Mouse (Mus musculus) MEL (cell line): ENCODE data around the gene Pld4. TPM values are rescaled to one million over a fixed set of nuclear protein-coding genes. Genes with fewer than 3 reads are reported as not detected.
A peak's percentile ranks its signal among the peaks of the same experiment; 100 is the strongest.

ENCODE experiments used
- DNase-seq: peaks from one replicate; pipeline ENCODE4 v3.0.0; 2011; ENCODE audit warnings: low read depth, low spot score
- H3K27ac ChIP-seq: 2 replicates; pipeline ENCODE4 v1.5.1; 2012; ENCODE audit warnings: low read depth, mild to moderate bottlenecking, control low read depth, low read length, moderate library complexity; ENCODE audit not compliant: control insufficient read depth
- H3K27me3 ChIP-seq, 2 experiments: fragments of 150-350 bp in 1 of 2; sonication (generic) in 1 of 2; 2 replicates each; pipeline ENCODE4 v1.6.1; 2012; ENCODE audit warnings: low read length in 2 of 2, mild to moderate bottlenecking in 2 of 2, improper control_type of control experiment in 1 of 2, moderate library complexity in 1 of 2; ENCODE audit not compliant: insufficient read depth in 2 of 2, control insufficient read depth in 1 of 2
- H3K36me3 ChIP-seq, 2 experiments: 2 replicates each; pipeline ENCODE4 v1.6.1; 2012 to 2014; ENCODE audit warnings: low read length in 2 of 2, improper control_type of control experiment in 1 of 2, inconsistent platforms in 1 of 2, mild to moderate bottlenecking in 1 of 2; ENCODE audit not compliant: insufficient read depth in 2 of 2, control insufficient read depth in 1 of 2
- H3K4me1 ChIP-seq, 2 experiments: fragments of 150-350 bp in 1 of 2; sonication (generic) in 1 of 2; 2 replicates each; pipeline ENCODE4 v1.6.1; 2012; ENCODE audit warnings: low read length in 2 of 2, improper control_type of control experiment in 1 of 2, mild to moderate bottlenecking in 1 of 2; ENCODE audit not compliant: insufficient read depth in 2 of 2, control insufficient read depth in 1 of 2
- H3K4me3 ChIP-seq, 2 experiments: fragments of 150-350 bp in 1 of 2; sonication (generic) in 1 of 2; 2 replicates each; pipeline ENCODE4 v1.5.1; 2012; ENCODE audit warnings: low read depth in 2 of 2, low read length in 2 of 2, mild to moderate bottlenecking in 2 of 2, moderate library complexity in 2 of 2, control low read depth in 1 of 2, improper control_type of control experiment in 1 of 2; ENCODE audit not compliant: control insufficient read depth in 1 of 2, insufficient read depth in 1 of 2
- H3K79me2 ChIP-seq: 2 replicates; pipeline ENCODE4 v1.6.1; 2012; ENCODE audit warnings: mild to moderate bottlenecking, low read length, moderate library complexity; ENCODE audit not compliant: control insufficient read depth, poor library complexity, insufficient read depth
- H3K9ac ChIP-seq: 2 replicates; pipeline ENCODE4 v1.6.1; 2012; ENCODE audit warnings: low read depth, mild to moderate bottlenecking, control low read depth, low read length, moderate library complexity; ENCODE audit not compliant: control insufficient read depth, poor library complexity, severe bottlenecking
- H3K9me3 ChIP-seq: fragments of 150-350 bp; sonication (generic); replicated peaks from 2 replicates; pipeline ENCODE4 v1.6.1; 2012; ENCODE audit warnings: mild to moderate bottlenecking, low read length, improper control_type of control experiment, moderate library complexity; ENCODE audit not compliant: insufficient read depth
- BHLHE40 ChIP-seq: IDR thresholded peaks from 2 replicates; pipeline ENCODE4 v1.6.1; 2012; ENCODE audit warnings: low read depth, mild to moderate bottlenecking, inconsistent platforms, low read length, improper control_type of control experiment, borderline replicate concordance
- CHD2 ChIP-seq: IDR thresholded peaks from 2 replicates; pipeline ENCODE4 v1.6.1; 2011; ENCODE audit warnings: low read length, improper control_type of control experiment
- CTCF ChIP-seq, 3 experiments: IDR thresholded peaks in 2 of 3; conservative IDR thresholded peaks in 1 of 3; 2 replicates each; pipeline ENCODE4 v1.5.1; 2011 to 2012; ENCODE audit warnings: low read length in 3 of 3, low read depth in 2 of 3, mild to moderate bottlenecking in 2 of 3, improper control_type of control experiment in 1 of 3, inconsistent platforms in 1 of 3, mixed read lengths in 1 of 3, moderate library complexity in 1 of 3; ENCODE audit not compliant: control insufficient read depth in 1 of 3, insufficient read depth in 1 of 3, poor library complexity in 1 of 3, severe bottlenecking in 1 of 3
- ETS1 ChIP-seq: IDR thresholded peaks from 2 replicates; pipeline ENCODE4 v1.6.1; 2012; ENCODE audit warnings: low read depth, mild to moderate bottlenecking, inconsistent platforms, low read length, improper control_type of control experiment, moderate library complexity
- MAX ChIP-seq: IDR thresholded peaks from 2 replicates; pipeline ENCODE4 v1.6.1; 2011; ENCODE audit warnings: low read length, improper control_type of control experiment
- MAZ ChIP-seq: IDR thresholded peaks from 2 replicates; pipeline ENCODE4 v1.6.1; 2012; ENCODE audit warnings: low read depth, mild to moderate bottlenecking, inconsistent platforms, low read length, improper control_type of control experiment
- MXI1 ChIP-seq: IDR thresholded peaks from 2 replicates; pipeline ENCODE4 v1.6.1; 2011; ENCODE audit warnings: mild to moderate bottlenecking, low read depth, low read length, improper control_type of control experiment
- MYB ChIP-seq: IDR thresholded peaks from 2 replicates; pipeline ENCODE4 v1.6.1; 2011; ENCODE audit warnings: mild to moderate bottlenecking, low read depth, low read length, improper control_type of control experiment
- MYC ChIP-seq: IDR thresholded peaks from 2 replicates; pipeline ENCODE4 v1.6.1; 2011; ENCODE audit warnings: low read depth, mild to moderate bottlenecking, low read length, improper control_type of control experiment, moderate library complexity
- RAD21 ChIP-seq: IDR thresholded peaks from 2 replicates; pipeline ENCODE4 v1.6.1; 2011; ENCODE audit warnings: mild to moderate bottlenecking, low read depth, low read length, improper control_type of control experiment
- RCOR1 ChIP-seq: IDR thresholded peaks from 2 replicates; pipeline ENCODE4 v1.6.1; 2012; ENCODE audit warnings: low read depth, mild to moderate bottlenecking, inconsistent platforms, low read length, improper control_type of control experiment
- SIN3A ChIP-seq: IDR thresholded peaks from 2 replicates; pipeline ENCODE4 v1.6.1; 2012; ENCODE audit warnings: low read length, improper control_type of control experiment, inconsistent platforms
- SMC3 ChIP-seq: IDR thresholded peaks from 2 replicates; pipeline ENCODE4 v1.6.1; 2011; ENCODE audit warnings: low read depth, low read length, improper control_type of control experiment
- USF1 ChIP-seq: IDR thresholded peaks from 2 replicates; pipeline ENCODE4 v1.6.1; 2014; ENCODE audit warnings: low read depth, mild to moderate bottlenecking, inconsistent platforms, low read length, improper control_type of control experiment, moderate library complexity
- USF2 ChIP-seq, 2 experiments: IDR thresholded peaks; 2 replicates each; pipeline ENCODE4 v1.6.1; 2011 to 2012; ENCODE audit warnings: improper control_type of control experiment in 2 of 2, low read length in 2 of 2, borderline replicate concordance in 1 of 2, inconsistent platforms in 1 of 2, low read depth in 1 of 2, mild to moderate bottlenecking in 1 of 2; ENCODE audit not compliant: insufficient read depth in 1 of 2
- ZC3H11A ChIP-seq: IDR thresholded peaks from 2 replicates; pipeline ENCODE4 v1.6.1; 2012; ENCODE audit warnings: low read depth, mild to moderate bottlenecking, inconsistent platforms, low read length, improper control_type of control experiment
- ZNF384 ChIP-seq: IDR thresholded peaks from 2 replicates; pipeline ENCODE4 v1.6.1; 2012; ENCODE audit warnings: low read depth, mild to moderate bottlenecking, inconsistent platforms, low read length, improper control_type of control experiment
- polyA plus RNA-seq, 2 experiments: library from polyadenylated mRNA; stranded (reverse) in 1 of 2; unstranded in 1 of 2; fragments of >175 nt in 1 of 2; fragments of >200 nt in 1 of 2; gene quantifications; 2 replicates each; pipeline versions ENCODE4 v1.2.1 to v1.2.4; 2012; ENCODE audit warnings: low replicate concordance in 2 of 2, low read depth in 1 of 2; ENCODE audit not compliant: insufficient read length in 2 of 2, insufficient read depth in 1 of 2, missing spikeins in 1 of 2
- total RNA-seq: library from RNA; depleted of rRNA; stranded (reverse); fragments of 300-350 nt; gene quantifications from 2 replicates; pipeline ENCODE4 v1.2.3, GENCODE M21; 2012

Pld4 gene
- total and polyA plus RNA-seq, 3 experiments = 9.7 to 16.4 TPM; not detected in 1

- TF ChIP-seq USF1 = no peak
- no peak for TF ChIP-seq MYB
- TF ChIP-seq MXI1 = peak; percentile 70
- peak; percentile 55; the same call in 1 of the 2 replicates for TF ChIP-seq MYC
Observed at GRCm38 (mm10) chr12:112799237-112799970, 38.9 kb downstream of the Pld4 start (continued).

GRCm38 (mm10) chr12:112800476-112800875 lies 40.0 kb downstream of the Pld4 start:
- no peaks in the 10 kb centered on the region for H3K9me3 ChIP-seq
- H3K36me3 ChIP-seq = peaks cover 0 to 21% of the 10 kb centered on the region in 2 experiments; a peak in 2 of 4 replicates
- H3K9ac ChIP-seq = no peak overlapping the region
- H3K79me2 ChIP-seq = no peaks in the 10 kb centered on the region
- H3K27me3 ChIP-seq = peaks cover 0 to 9% of the 10 kb centered on the region in 2 experiments; a peak in 2 of 4 replicates
- TF ChIP-seq USF1 (no peak), MYC (no peak), SIN3A (peak; percentile 36; the same call in 1 of the 2 replicates), USF2 (IDR thresholded peaks at IDR 0.05; ENCODE audit: borderline replicate concordance in 1 of 2, insufficient read depth in 1 of 2, low read depth in 1 of 2, low read length in 2 of 2) (no peak), ETS1 (no peak), ZC3H11A (peak; percentile 76), CTCF (IDR thresholded peaks at IDR 0.05 in 2 of 3, conservative IDR thresholded peaks at IDR 0.05 in 1 of 3; ENCODE audit: control insufficient read depth in 1 of 3, insufficient read depth in 1 of 3, low read depth in 2 of 3, low read length in 3 of 3, poor library complexity in 1 of 3, severe bottlenecking in 1 of 3) (peak in 2 of 3 experiments; percentile 97 to 99; a peak in 4 of 6 replicates), RCOR1 (no peak; the same call in 1 of the 2 replicates), MYB (no peak), SMC3 (peak; percentile 96), RAD21 (peak; percentile 80), BHLHE40 (0 out of 2 replicates have a peak, but pooled peaks have one; percentile 5), MAZ (peak; percentile 90; the same call in 1 of the 2 replicates), CHD2 (no peak), ZNF384 (no peak), MAX (no peak)
- peak; percentile 91 for DNase-seq
- no peak overlapping the region for H3K4me3 ChIP-seq
- no peak overlapping the region for H3K27ac ChIP-seq
- H3K4me1 ChIP-seq = peaks cover 11 to 44% of the 10 kb centered on the region in 2 experiments
